Mouse (Mus musculus): Measurements from ENCODE around the gene Prrc2b.

DNA sequence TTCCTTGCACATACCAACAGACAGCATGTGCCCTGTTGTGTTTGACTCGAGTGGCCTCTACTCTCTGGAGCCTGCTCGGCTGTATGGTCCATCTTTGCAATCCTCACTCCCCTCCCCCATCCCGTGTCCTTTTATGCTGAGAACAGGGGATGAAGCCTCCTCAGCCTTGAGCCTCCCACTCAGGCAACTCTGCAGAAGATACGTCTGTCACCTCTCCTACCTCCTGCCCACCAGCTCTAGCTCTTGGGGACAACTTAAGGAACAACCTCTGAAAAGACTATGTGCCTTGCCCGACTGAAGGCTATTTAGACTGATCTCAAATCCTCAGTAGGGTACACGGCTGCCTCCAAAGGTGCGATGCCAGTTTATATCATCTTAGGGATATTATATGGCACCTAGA is 47.3 kb upstream of the Prrc2b start:
- TF ChIP-seq TAL1 (IDR thresholded peaks at IDR 0.05; ENCODE audit: low read length) = no peak
- no peak for TF ChIP-seq GATA1 (IDR thresholded peaks at IDR 0.05; ENCODE audit: low read length)
